Mouse (Mus musculus): ENCODE data around the gene Maoa.

Maoa gene

GRCm38 (mm10) chrX:16619034-16619929 lies at the start of gene Maoa:
Gene Maoa, plus strand, starts transcription at chrX:16619698.
- DNase-seq (ENCODE audit: extremely low spot score, low read depth, low spot score) = peak; percentile 12

GRCm38 (mm10) chrX:16618225-16619033 lies 1.1 kb upstream of the Maoa start:
- DNase-seq (ENCODE audit: extremely low spot score, low read depth, low spot score) = peak; percentile 46

GRCm38 (mm10) chrX:16656511-16656910 lies 37.0 kb downstream of the Maoa start:
- DNase-seq (ENCODE audit: extremely low spot score, low read depth, low spot score) = peak; percentile 6

- no peak for DNase-seq (ENCODE audit: extremely low spot score, low read depth, low spot score)
Observed at GRCm38 (mm10) chrX:16706094-16706493, 86.6 kb downstream of the Maoa start.

GRCm38 (mm10) chrX:16714033-16714432 lies 94.5 kb downstream of the Maoa start:
- DNase-seq (ENCODE audit: extremely low spot score, low read depth, low spot score) = no peak

All from hindlimb bud, embryonic 11.5 days (tissue).